Mouse (Mus musculus) thymus, adult 2 months (tissue): ENCODE results near the gene H2-M10.6. TPM values are rescaled to one million over a fixed set of nuclear protein-coding genes. Genes with fewer than 3 reads are reported as not detected.
A peak's percentile ranks its signal among the peaks of the same experiment; 100 is the strongest.

Experiments used
- DNase-seq: peaks from one replicate; pipeline ENCODE4 v3.0.0; 2021
- H3K27ac ChIP-seq: fragments of 200-500 bp; 2 replicates; pipeline ENCODE4 v1.5.1; 2012; ENCODE audit warnings: low read length, control low read depth; ENCODE audit not compliant: control insufficient read depth, insufficient read depth
- H3K27me3 ChIP-seq: fragments of 200-500 bp; 2 replicates; pipeline ENCODE4 v1.6.1; 2012; ENCODE audit warnings: mild to moderate bottlenecking, low read length, moderate library complexity, mixed read lengths; ENCODE audit not compliant: control insufficient read depth, insufficient read depth
- H3K36me3 ChIP-seq: fragments of 200-500 bp; 2 replicates; pipeline ENCODE4 v1.6.1; 2012; ENCODE audit warnings: mild to moderate bottlenecking, low read length, moderate library complexity; ENCODE audit not compliant: control insufficient read depth, insufficient read depth
- H3K4me1 ChIP-seq: fragments of 200-500 bp; replicated peaks from 2 replicates; pipeline ENCODE4 v1.6.1; 2012; ENCODE audit warnings: low read length; ENCODE audit not compliant: control insufficient read depth, insufficient read depth
- H3K4me3 ChIP-seq: fragments of 200-500 bp; 2 replicates; pipeline ENCODE4 v1.5.1; 2012; ENCODE audit warnings: mild to moderate bottlenecking, low read length, control low read depth, moderate library complexity; ENCODE audit not compliant: control insufficient read depth, insufficient read depth
- CTCF ChIP-seq: fragments of 200-500 bp; IDR thresholded peaks from 2 replicates; pipeline ENCODE4 v1.5.1; 2012; ENCODE audit warnings: mild to moderate bottlenecking, control low read depth, low read length, moderate library complexity, borderline replicate concordance; ENCODE audit not compliant: control insufficient read depth, poor library complexity, insufficient read depth; ENCODE audit errors: extremely low read depth
- POLR2A ChIP-seq: fragments of 200-500 bp; IDR thresholded peaks from 2 replicates; pipeline ENCODE4 v1.6.1; 2012; ENCODE audit warnings: mild to moderate bottlenecking, low read length, control low read depth, moderate library complexity; ENCODE audit not compliant: control insufficient read depth, poor library complexity, insufficient read depth; ENCODE audit errors: extremely low read depth
- WGBS: fragments of 180-500 bp; shearing (Covaris S2); methylation state at CpG from one replicate; pipeline ENCODE4 v1.1.7; 2018; 5-methylcytosine and 5-hydroxymethylcytosine counted together
- polyA plus RNA-seq: library from polyadenylated mRNA; depleted of rRNA; stranded (reverse); fragments of >200 nt; gene quantifications from 2 replicates; pipeline ENCODE4 v1.2.3, GENCODE M21; 2012

H2-M10.6 gene
- polyA plus RNA-seq, 1 experiment = not detected

DNA sequence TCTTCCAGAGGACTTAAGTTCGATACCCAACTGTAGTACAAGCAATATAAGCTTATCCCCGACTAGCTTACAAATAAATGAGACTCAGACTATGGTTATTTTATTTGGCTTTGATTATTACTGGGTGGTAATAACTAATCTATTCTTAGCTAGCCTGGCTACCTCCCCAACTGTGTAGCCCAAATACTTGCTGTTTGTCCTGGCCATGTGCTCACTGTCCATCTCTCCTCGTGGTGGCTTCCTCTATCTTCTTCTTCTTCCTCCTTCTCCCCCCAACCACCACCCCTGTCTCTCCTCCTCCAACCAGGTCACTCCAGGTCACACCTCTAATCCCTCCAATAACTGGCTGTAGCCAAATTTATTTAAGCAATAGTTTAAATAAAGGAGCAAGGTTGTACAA is 18.5 kb downstream of the H2-M10.6 start:
- H3K27ac ChIP-seq = no peak overlapping the region
- TF ChIP-seq POLR2A (no peak), CTCF (no peak)

DNA sequence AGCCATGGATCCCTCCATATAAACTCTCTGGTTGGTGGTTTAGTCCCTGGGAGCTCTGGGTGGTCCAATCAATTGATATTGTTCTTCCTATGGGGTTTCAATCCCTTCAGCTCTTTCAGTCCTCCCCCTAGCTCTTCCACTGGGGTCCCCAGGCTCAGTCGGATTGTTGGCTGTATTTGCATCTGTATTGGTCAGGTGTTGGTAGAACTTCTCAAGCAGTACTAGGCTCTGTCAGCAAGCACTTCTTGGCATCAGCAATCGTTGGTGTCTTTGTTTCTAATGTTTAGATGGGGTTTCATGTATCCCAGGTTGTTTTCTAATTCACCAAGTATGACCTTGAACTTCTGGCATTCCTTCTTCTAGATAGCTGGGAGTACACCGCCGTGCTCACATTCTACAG is 20.7 kb downstream of the H2-M10.6 start:
- no peak for TF ChIP-seq POLR2A
- no peak for TF ChIP-seq CTCF
- Histone ChIP-seq H3K36me3 (no peaks in the 10 kb centered on the region), H3K4me1 (peaks cover 3% of the 10 kb centered on the region), H3K4me3 (no peak overlapping the region), H3K27ac (no peak overlapping the region), H3K27me3 (no peaks in the 10 kb centered on the region)
- 69% methylated on average over 4 of the region's 4 CpGs for WGBS
- DNase-seq = no peak

More for the DNA sequence above, 18.5 kb downstream of the H2-M10.6 start:
- no peaks in the 10 kb centered on the region for H3K36me3 ChIP-seq
- no peak for DNase-seq
- 69% methylated on average over 3 of the region's 3 CpGs for WGBS
- H3K4me1 ChIP-seq = no peaks in the 10 kb centered on the region
- H3K27me3 ChIP-seq = no peaks in the 10 kb centered on the region
- H3K4me3 ChIP-seq = no peak overlapping the region

DNA sequence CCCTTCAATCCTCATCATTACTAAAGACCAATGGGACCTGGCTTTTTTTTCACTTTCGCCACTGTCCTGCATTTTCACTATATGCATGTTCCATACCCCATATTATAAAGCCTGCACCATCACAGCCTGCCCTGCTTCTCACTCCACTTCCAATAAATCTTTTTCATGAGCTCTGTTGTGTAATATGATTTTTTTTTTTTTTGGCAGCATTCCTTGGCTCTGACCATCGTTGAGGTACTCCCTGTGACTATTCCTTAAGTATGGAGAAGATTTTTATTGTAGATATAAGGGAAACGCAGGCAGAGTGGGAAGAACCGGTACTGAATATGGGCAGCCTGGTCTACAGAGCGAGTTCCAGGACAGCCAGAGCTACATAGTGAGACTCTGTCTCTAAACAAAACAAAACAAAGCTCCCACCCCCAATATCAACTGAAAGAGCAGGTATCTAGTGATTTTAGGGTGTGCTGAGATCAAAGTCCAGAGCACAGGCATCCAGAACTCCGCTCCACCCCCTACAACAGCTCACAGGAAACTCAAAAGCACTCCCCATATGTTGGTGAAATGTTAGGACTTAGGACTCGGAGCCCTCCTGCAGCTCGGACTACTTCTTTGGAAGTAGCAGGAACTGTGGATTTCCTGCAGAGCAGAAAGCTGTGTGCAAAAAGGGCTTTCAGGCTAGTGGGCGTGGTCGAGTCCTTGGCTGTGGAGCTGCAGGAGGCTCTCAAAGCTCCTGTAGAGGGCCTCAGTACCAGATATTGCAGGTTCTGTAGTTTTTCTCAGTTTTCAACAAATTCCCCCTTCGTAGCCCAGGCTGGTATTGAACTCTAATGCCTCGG is 23.8 kb downstream of the H2-M10.6 start:
- DNase-seq = peak; percentile 75
- no peak overlapping the region; the same call in 1 of the 2 replicates for H3K27ac ChIP-seq
- no peaks in the 10 kb centered on the region for H3K36me3 ChIP-seq
- peaks cover 6% of the 10 kb centered on the region for H3K4me1 ChIP-seq
- no peak for TF ChIP-seq CTCF
- TF ChIP-seq POLR2A = no peak
- WGBS = 42% methylated on average over 12 of the region's 12 CpGs
- H3K27me3 ChIP-seq = no peaks in the 10 kb centered on the region
- no peak overlapping the region for H3K4me3 ChIP-seq

DNA sequence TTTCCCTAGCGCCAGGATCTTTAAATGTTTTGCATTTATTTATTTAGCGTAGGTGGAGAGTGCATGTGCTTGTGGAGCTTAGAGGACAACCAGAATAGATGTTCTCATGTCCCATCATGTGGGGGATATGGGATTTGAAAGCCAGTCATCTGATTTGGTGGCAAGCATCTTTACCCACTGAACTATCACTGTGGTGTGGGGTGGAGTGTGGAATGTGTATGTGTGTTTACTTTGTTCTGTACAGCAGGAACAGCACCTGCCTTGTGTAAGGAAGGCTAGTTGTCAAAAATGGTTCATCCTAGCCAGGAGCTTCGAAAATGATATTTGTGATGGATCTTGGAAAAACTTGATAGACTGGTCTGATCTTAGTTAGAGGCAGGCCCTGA is 24.4 kb downstream of the H2-M10.6 start:
- H3K4me1 ChIP-seq = peaks cover 6% of the 10 kb centered on the region
- peak overlapping the region; percentile 75 for H3K4me3 ChIP-seq
- TF ChIP-seq CTCF (no peak), POLR2A (no peak)
- WGBS = 18% methylated on average over 3 of the region's 3 CpGs
- H3K27ac ChIP-seq = peak overlapping the region; percentile 87
- H3K36me3 ChIP-seq = no peaks in the 10 kb centered on the region
- H3K27me3 ChIP-seq = no peaks in the 10 kb centered on the region
- DNase-seq = no peak

DNA sequence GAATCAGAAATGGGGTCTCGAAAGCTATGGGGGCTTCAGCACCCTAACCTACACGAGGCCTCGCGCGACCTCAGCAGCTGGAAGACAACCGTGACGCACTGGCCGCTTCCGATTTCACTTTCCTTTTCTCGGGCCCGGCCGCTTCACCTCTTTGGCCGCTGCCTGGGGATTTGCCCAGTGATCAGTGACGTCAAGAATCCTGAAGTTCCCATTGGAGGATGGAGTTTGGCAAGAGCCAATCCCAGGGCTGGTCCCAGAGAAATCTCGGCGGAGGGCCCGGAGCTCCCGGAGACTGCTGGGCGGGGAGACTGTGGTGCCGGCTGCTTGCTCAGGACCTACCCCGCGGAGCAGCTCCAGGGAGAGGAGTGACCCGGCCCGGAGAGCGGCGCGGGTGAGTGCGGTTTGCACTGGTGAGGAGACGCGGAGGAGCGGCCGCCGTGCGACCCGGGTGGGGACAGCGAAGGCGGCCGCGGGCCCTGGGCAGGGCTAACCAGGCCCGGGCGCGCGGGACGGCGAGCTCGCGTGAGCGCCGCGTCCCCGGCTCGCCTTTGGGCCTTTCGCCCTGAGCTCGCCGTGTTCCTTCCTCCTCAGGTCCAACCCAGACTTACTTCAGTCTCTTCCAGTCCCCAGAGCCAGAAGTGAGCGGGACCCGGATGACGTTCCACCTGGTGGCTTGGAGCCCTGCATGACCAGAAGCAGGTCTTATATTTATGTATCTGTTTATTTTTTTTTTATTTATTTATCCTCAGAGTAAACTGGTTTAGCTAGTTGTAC is 25.1 kb downstream of the H2-M10.6 start, which contains the start of gene Trim26:
Gene Trim26, plus strand, starts transcription at position 261 of the 774 bp plus-strand sequence.
- peak; percentile 96 for DNase-seq
- Histone ChIP-seq H3K27me3 (no peaks in the 10 kb centered on the region), H3K4me1 (peaks cover 6% of the 10 kb centered on the region), H3K27ac (peak within 1 kb of the TSS; percentile 87), H3K36me3 (no peaks in the 10 kb centered on the region), H3K4me3 (peak within 1 kb of the TSS; percentile 75)
- peak; percentile 25; the same call in 1 of the 2 replicates for TF ChIP-seq CTCF
- peak; percentile 73; the same call in 1 of the 2 replicates for TF ChIP-seq POLR2A
- WGBS = 1% methylated on average over 58 of the region's 58 CpGs

DNA sequence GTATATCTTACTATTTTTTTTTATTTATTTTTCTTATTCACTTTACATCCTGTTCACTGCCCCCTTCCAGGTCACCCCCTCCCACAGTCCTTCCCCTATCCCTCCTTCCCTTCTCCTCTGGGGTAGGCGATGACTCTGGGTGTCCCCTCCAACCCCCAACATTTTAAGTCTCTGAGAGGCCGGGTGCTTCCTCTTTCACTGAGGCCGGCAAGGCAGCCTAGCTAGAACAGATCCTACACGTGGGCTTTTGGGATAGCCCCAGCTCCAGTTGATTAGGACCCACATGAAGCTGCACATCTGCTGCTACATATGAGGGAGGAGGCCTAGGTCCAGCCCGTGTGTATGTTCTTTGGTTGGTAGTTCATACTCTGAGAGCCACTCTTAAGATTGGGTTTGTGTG is 27.0 kb downstream of the H2-M10.6 start:
- TF ChIP-seq CTCF (no peak), POLR2A (no peak)
- Histone ChIP-seq H3K27ac (no peak overlapping the region), H3K27me3 (no peaks in the 10 kb centered on the region), H3K4me3 (no peak overlapping the region), H3K4me1 (peaks cover 8% of the 10 kb centered on the region), H3K36me3 (no peaks in the 10 kb centered on the region)
- WGBS = 52% methylated on average over 5 of the region's 5 CpGs
- no peak for DNase-seq
